Mouse (Mus musculus) right cerebral cortex, postnatal 10 days (tissue): ENCODE measurements at regions not wholly inside any gene's neighbourhood (a gene's known extent, or its start where the extent isn't known, plus 50 kb on each side); places are given as distances from the start of the nearest gene placed in this dataset.
A peak's percentile ranks its signal among the peaks of the same experiment; 100 is the strongest.

Experiments used
- DNase-seq, 2 experiments: peaks; one replicate each; pipeline ENCODE4 v3.0.0; 2021; ENCODE audit warnings: low spot score in 2 of 2

- no peak for DNase-seq
Measured at GRCm38 (mm10) chr12:32273474-32273873, 65.0 kb upstream of the Pik3cg start.

GRCm38 (mm10) chr12:32279861-32280260 lies 71.4 kb upstream of the Pik3cg start:
- DNase-seq, result no peak

GRCm38 (mm10) chr12:32280309-32280708 lies 71.8 kb upstream of the Pik3cg start:
- no peak for DNase-seq

- DNase-seq, result no peak
Measured at GRCm38 (mm10) chr12:32282371-32283163, 74.1 kb upstream of the Pik3cg start.

GRCm38 (mm10) chr12:32285039-32285438 lies 76.6 kb upstream of the Pik3cg start:
- DNase-seq, result no peak

- no peak for DNase-seq
Measured at GRCm38 (mm10) chr12:32286652-32287051, 78.2 kb upstream of the Pik3cg start.

GRCm38 (mm10) chr12:32291145-32291544 lies 82.7 kb upstream of the Pik3cg start:
- no peak for DNase-seq

- DNase-seq, result peak; percentile 51 to 74
Measured at GRCm38 (mm10) chr12:32291962-32292748, 83.7 kb upstream of the Pik3cg start.

- DNase-seq, result peak in 1 of 2 experiments; percentile 24
Measured at GRCm38 (mm10) chr12:32292749-32293128, 84.3 kb upstream of the Pik3cg start.

GRCm38 (mm10) chr12:32297431-32297830 lies 81.1 kb upstream of the Ccdc71l start:
- DNase-seq, result no peak

- DNase-seq, result no peak
Measured at GRCm38 (mm10) chr12:32299714-32300113, 78.8 kb upstream of the Ccdc71l start.

- no peak for DNase-seq
Measured at GRCm38 (mm10) chr12:32305736-32306135, 72.8 kb upstream of the Ccdc71l start.

GRCm38 (mm10) chr12:32306326-32306725 lies 72.2 kb upstream of the Ccdc71l start:
- DNase-seq, result no peak

- no peak for DNase-seq
Measured at GRCm38 (mm10) chr12:32307280-32308006, 71.1 kb upstream of the Ccdc71l start.

- no peak for DNase-seq
Measured at GRCm38 (mm10) chr12:32315099-32315783, 63.3 kb upstream of the Ccdc71l start.
